Mouse (Mus musculus) lung, embryonic 15.5 days (tissue): ENCODE data around the gene Rnf123. TPM values are rescaled to one million over a fixed set of nuclear protein-coding genes. Genes with fewer than 3 reads are reported as not detected.

ENCODE experiments used
- ATAC-seq: fragments of 200-750 bp; cut with Nextera tagmentation; 2 replicates; pipeline ENCODE4 v1.8.0; 2017; ENCODE audit warnings: moderate number of reproducible peaks, borderline replicate concordance; ENCODE audit not compliant: low FRiP score, low TSS enrichment; ENCODE audit errors: extremely low read depth
- H3K27ac ChIP-seq: fragments of 300-500 bp; sonication (generic); 2 replicates; pipeline ENCODE4 v1.5.1; 2015; ENCODE audit warnings: moderate library complexity, mild to moderate bottlenecking, inconsistent platforms
- H3K27me3 ChIP-seq: fragments of 300-500 bp; sonication (generic); 2 replicates; pipeline ENCODE4 v1.6.1; 2015; ENCODE audit warnings: inconsistent platforms
- H3K36me3 ChIP-seq: fragments of 300-500 bp; sonication (generic); 2 replicates; pipeline ENCODE4 v1.6.1; 2015; ENCODE audit warnings: inconsistent platforms
- H3K4me1 ChIP-seq: fragments of 300-500 bp; sonication (generic); 2 replicates; pipeline ENCODE4 v1.6.1; 2015; ENCODE audit warnings: inconsistent platforms
- H3K4me2 ChIP-seq: fragments of 300-500 bp; sonication (generic); 2 replicates; pipeline ENCODE4 v1.6.1; 2015; ENCODE audit warnings: inconsistent platforms, mild to moderate bottlenecking, moderate library complexity
- H3K4me3 ChIP-seq: fragments of 300-500 bp; sonication (generic); 2 replicates; pipeline ENCODE4 v1.5.1; 2015; ENCODE audit warnings: mild to moderate bottlenecking, inconsistent platforms
- H3K9ac ChIP-seq: fragments of 300-500 bp; sonication (generic); 2 replicates; pipeline ENCODE4 v1.6.1; 2015; ENCODE audit warnings: inconsistent platforms
- H3K9me3 ChIP-seq: fragments of 300-500 bp; sonication (generic); 2 replicates; pipeline ENCODE4 v1.6.1; 2016; ENCODE audit warnings: inconsistent platforms
- WGBS: fragments of 180-500 bp; shearing (Covaris S2); methylation state at CpG from one replicate; pipeline ENCODE4 v1.1.7; 2015; 5-methylcytosine and 5-hydroxymethylcytosine counted together
- polyA plus RNA-seq: library from polyadenylated mRNA; unstranded; fragments of >200 nt; fragmentation: Nextera tagmentation; extraction: Ambion mirVana; gene quantifications from 2 replicates; pipeline ENCODE4 v1.2.1, GENCODE M21; 2015

Rnf123 gene
- polyA plus RNA-seq, 1 experiment from 2014 or later = 28.4 TPM

DNA sequence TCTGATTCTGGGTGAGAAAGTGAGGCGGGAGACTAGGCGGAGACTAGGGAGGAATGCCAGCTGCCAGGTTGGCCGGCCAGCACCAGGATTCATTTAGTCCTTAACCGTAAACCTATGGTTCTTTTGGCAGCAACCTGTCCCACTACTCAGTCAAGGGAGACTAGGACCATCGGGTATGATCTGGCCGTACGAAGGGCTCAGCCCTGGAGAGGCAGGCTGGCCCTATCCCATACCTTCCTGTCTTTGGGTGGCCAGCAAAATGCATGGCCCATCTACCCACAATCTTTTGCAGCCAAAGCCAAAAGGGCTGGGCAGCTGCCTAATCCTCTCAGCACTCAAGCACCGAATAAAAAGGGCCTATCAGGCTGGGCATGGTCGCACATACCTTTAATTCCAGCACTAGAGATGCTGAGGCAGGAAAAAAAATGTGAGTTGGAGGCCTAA is 10.6 kb downstream of the Rnf123 start:
- no peak for ATAC-seq
- no peak overlapping the region for H3K4me2 ChIP-seq
- peaks cover 9% of the 10 kb centered on the region; the same call in 1 of the 2 replicates for H3K36me3 ChIP-seq
- WGBS = 56% methylated on average over 9 of the region's 9 CpGs
- no peaks in the 10 kb centered on the region for H3K9me3 ChIP-seq
- H3K27me3 ChIP-seq = no peaks in the 10 kb centered on the region
- 0 out of 2 replicates have a peak overlapping the region, but pooled peaks have one; percentile 19 for H3K27ac ChIP-seq
- no peak overlapping the region for H3K9ac ChIP-seq
- H3K4me1 ChIP-seq = 0 out of 2 replicates have a peak, but pooled peaks cover 3% of the 10 kb centered on the region
- no peak overlapping the region for H3K4me3 ChIP-seq

DNA sequence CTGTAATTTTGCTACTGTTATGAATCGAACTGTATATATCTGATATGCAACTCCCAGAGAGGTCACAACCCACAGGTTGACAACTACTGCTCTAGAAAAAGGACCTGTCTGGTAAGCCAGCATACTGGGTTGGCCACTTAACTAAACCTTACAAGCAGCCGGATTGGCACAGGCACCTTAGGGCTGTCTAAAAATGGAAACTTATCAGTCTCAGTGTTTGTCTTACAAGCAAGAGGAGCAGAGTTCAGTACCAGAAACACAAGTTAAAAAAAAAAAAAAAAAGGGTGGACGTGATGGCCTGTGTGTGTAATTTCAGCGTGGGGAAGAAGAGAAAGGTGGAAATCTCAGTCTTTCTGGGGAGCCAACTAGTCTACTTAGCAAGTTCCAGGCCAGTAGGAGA is 11.3 kb downstream of the Rnf123 start:
- Histone ChIP-seq H3K27ac (no peak overlapping the region), H3K27me3 (no peaks in the 10 kb centered on the region), H3K4me2 (no peak overlapping the region), H3K4me1 (0 out of 2 replicates have a peak, but pooled peaks cover 3% of the 10 kb centered on the region), H3K9ac (no peak overlapping the region), H3K4me3 (no peak overlapping the region), H3K9me3 (no peaks in the 10 kb centered on the region), H3K36me3 (peaks cover 9% of the 10 kb centered on the region; the same call in 1 of the 2 replicates)
- 72% methylated on average over 4 of the region's 4 CpGs for WGBS
- ATAC-seq = no peak

DNA sequence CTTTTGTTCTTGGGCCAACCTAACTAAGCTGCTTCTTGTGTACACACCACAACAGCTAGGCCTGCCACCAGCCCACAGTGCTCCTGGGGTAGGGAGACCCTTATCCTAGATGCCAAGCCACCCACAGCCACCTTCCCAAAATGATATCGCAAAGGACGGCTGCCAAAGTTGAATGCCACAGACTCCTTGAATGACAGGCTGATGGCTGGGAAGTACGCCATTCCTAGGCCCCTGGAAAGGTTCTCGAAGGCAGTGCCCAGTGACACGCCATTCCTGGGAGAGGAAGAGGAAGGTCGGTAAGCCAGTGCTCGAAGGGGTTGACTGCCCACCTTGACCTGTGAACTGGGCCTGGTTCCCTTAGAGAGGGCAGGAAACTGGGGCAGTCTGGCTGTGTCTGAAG is 13.6 kb downstream of the Rnf123 start:
- Histone ChIP-seq H3K4me3 (no peak overlapping the region), H3K9ac (no peak overlapping the region), H3K4me1 (0 out of 2 replicates have a peak, but pooled peaks cover 3% of the 10 kb centered on the region), H3K4me2 (no peak overlapping the region), H3K36me3 (peaks cover 13% of the 10 kb centered on the region; the same call in 1 of the 2 replicates), H3K9me3 (no peaks in the 10 kb centered on the region), H3K27me3 (no peaks in the 10 kb centered on the region), H3K27ac (no peak overlapping the region)
- no peak for ATAC-seq
- 69% methylated on average over 7 of the region's 7 CpGs for WGBS

DNA sequence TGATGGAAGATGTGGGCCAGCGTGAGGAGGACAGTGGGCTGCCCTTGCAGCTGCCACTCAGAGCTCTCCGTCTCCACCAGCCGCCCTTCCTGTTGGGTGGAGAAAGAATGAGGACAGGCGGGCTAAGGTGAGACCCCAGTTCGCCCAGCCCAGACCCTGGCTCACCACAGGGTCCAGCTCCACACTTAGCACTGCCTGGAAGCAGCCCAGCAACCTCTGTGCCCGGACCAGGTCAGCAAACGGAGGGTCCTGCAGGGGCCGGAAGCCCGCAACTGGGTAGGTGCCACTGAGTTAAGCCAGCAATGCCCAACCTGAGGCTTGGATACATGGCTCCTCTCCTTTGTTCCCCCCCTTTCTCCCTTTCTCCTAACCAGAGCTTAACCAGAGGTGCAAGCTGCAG is 14.1 kb downstream of the Rnf123 start:
- WGBS = 86% methylated on average over 9 of the region's 9 CpGs
- Histone ChIP-seq H3K9ac (no peak overlapping the region), H3K9me3 (no peaks in the 10 kb centered on the region), H3K27me3 (no peaks in the 10 kb centered on the region), H3K4me2 (no peak overlapping the region), H3K4me1 (0 out of 2 replicates have a peak, but pooled peaks cover 3% of the 10 kb centered on the region), H3K4me3 (no peak overlapping the region), H3K27ac (no peak overlapping the region), H3K36me3 (peaks cover 13% of the 10 kb centered on the region; the same call in 1 of the 2 replicates)
- ATAC-seq = no peak

DNA sequence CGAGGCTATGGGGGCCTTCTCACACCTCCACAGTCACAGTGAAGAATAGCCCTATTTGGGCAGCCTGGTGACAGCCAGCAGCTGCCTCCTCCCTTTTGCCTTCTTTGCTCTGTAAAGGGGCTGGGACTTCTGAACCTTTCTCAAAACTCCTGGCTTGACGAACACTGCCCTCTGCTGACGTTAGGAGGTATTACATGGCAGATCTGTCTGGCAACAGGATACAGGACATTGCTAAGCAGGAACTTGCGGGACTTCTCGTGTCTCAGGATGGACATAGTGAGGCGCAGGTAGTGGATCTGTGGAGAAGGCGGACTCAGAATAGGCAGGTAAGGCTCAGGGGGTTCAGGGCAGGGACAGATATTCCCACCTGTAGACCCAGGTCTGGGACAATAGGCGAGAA is 15.2 kb downstream of the Rnf123 start:
- Histone ChIP-seq H3K9ac (no peak overlapping the region), H3K4me2 (no peak overlapping the region), H3K27ac (no peak overlapping the region), H3K4me1 (0 out of 2 replicates have a peak, but pooled peaks cover 3% of the 10 kb centered on the region), H3K27me3 (no peaks in the 10 kb centered on the region), H3K36me3 (peaks cover 15% of the 10 kb centered on the region), H3K9me3 (no peaks in the 10 kb centered on the region), H3K4me3 (no peak overlapping the region)
- peak; percentile 37 for ATAC-seq
- WGBS = 10% methylated on average over 8 of the region's 8 CpGs

DNA sequence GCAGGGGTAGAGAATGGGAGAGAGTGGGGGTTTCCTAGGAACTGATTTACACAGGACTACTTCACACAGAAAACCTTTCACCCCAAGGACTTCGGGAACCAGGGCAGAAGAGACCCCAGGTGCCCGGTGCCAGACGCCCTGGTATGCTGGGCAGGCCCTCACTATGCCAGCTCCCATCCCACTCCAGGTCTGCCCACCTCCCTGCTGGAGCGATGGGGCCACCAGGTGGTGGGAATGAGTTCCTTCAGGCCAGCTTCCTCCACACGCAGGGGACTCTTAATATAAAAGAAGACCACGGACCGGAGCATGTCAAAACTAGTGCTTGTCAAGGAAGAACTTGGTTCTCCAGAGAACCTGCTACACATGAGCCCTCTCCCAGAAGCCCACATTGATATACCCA is 15.9 kb downstream of the Rnf123 start:
- WGBS = 80% methylated on average over 7 of the region's 7 CpGs
- Histone ChIP-seq H3K9me3 (no peaks in the 10 kb centered on the region), H3K4me1 (0 out of 2 replicates have a peak, but pooled peaks cover 3% of the 10 kb centered on the region), H3K36me3 (peaks cover 15% of the 10 kb centered on the region), H3K4me3 (no peak overlapping the region), H3K9ac (no peak overlapping the region), H3K27ac (no peak overlapping the region), H3K4me2 (no peak overlapping the region), H3K27me3 (no peaks in the 10 kb centered on the region)
- ATAC-seq = no peak

DNA sequence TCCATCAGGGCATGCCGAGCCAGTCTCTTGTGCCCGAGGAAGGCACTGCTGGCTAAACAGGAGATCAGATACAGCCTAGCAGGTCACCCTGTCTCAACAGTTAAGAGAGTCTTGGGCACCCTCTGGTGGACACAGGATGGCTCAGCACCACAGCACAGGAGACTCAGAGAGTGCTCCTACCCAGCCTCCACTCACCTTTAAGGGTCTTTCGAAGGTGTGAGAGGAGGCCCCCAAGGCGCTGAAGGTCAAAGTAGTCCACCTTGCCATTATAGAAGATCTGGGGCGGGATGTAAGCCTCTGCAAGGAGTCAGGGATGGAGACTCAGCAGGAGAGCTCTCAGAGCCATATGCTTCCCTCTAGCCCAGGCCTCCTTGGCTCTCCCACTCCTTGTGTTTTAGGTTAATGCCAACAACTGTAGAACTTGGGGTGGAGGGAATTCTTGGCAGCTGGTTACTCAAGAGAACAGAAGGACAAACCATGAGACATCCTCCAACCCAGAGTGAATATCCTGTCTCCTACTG is 17.6 kb downstream of the Rnf123 start:
- ATAC-seq = no peak
- Histone ChIP-seq H3K4me2 (no peak overlapping the region), H3K4me3 (no peak overlapping the region), H3K27ac (no peak overlapping the region), H3K4me1 (0 out of 2 replicates have a peak, but pooled peaks cover 3% of the 10 kb centered on the region), H3K27me3 (no peaks in the 10 kb centered on the region), H3K9ac (no peak overlapping the region), H3K36me3 (peaks cover 12% of the 10 kb centered on the region), H3K9me3 (no peaks in the 10 kb centered on the region)
- 23% methylated on average over 5 of the region's 5 CpGs for WGBS

DNA sequence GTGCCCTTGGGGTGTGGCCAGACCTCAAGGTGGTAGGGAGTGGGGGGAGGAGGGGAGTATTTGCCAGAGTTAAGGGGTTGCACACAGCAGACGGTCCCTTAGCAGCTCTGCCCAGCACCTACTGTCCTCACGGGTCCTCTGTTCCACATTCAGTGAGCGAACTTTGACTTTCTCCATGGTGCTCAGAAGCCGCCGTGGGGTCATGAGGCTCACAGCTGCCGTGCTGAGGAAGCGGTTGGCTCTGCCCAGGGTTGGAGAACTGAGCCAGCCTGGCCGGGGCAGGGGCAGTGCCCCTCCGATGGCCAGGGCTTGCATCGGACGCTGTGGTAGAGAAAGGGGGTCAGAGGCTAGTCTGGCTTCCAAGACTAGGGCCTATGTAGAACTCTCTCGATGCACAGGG is 19.8 kb downstream of the Rnf123 start:
- 0 out of 2 replicates have a peak, but pooled peaks cover 3% of the 10 kb centered on the region for H3K4me1 ChIP-seq
- peaks cover 13% of the 10 kb centered on the region; the same call in 1 of the 2 replicates for H3K36me3 ChIP-seq
- WGBS = 83% methylated on average over 12 of the region's 12 CpGs
- H3K9me3 ChIP-seq = no peaks in the 10 kb centered on the region
- no peak overlapping the region for H3K27ac ChIP-seq
- no peak for ATAC-seq
- no peak overlapping the region for H3K9ac ChIP-seq
- H3K4me3 ChIP-seq = no peak overlapping the region
- no peaks in the 10 kb centered on the region for H3K27me3 ChIP-seq
- no peak overlapping the region for H3K4me2 ChIP-seq

DNA sequence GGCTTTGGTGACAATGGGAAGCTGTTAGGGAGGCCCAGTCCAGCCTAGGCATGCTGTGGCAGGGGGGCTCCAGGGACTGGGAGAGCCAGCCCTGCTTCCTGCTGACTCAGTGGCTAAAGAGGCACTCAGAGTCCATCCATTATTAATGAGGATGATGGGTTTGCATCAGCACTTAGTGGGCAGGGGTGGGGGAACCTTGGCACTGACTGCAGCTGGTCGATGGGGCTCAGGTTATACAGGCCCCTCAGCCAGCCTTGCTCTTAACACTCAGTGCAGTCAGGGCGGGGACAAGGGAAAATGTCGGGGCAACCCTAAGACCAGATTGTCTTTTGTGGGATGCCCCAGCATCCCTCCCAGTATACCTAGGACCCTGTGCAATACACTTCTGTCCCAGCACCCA is 21.0 kb downstream of the Rnf123 start:
- Histone ChIP-seq H3K4me3 (no peak overlapping the region), H3K4me1 (no peaks in the 10 kb centered on the region), H3K27me3 (no peaks in the 10 kb centered on the region), H3K4me2 (no peak overlapping the region), H3K27ac (no peak overlapping the region), H3K9me3 (no peaks in the 10 kb centered on the region), H3K36me3 (peaks cover 18% of the 10 kb centered on the region), H3K9ac (no peak overlapping the region)
- 92% methylated on average over 3 of the region's 3 CpGs for WGBS
- ATAC-seq = no peak

DNA sequence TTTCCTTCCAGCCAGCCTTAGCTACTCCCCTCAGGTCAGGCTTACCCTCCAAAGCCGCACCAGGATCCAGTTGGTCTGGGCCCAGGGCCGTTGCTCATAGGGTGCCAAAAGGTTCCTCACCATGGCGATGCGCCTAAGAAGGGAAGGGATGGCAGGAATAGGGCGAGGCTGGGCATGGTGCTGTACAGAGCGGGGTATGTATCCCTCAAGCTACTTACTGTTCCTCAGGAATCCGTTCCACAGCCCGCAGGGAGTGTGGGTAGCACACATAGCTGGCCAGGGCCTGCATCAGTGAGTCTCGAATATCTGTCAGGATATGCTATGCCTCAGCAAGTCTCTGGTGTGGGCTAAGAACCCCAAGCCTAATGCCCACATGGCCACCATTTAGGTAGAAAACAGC is 24.9 kb downstream of the Rnf123 start:
- Histone ChIP-seq H3K27me3 (no peaks in the 10 kb centered on the region), H3K36me3 (peaks cover 28% of the 10 kb centered on the region), H3K4me3 (no peak overlapping the region), H3K9ac (no peak overlapping the region), H3K27ac (no peak overlapping the region), H3K9me3 (no peaks in the 10 kb centered on the region), H3K4me1 (peaks cover 5% of the 10 kb centered on the region), H3K4me2 (no peak overlapping the region)
- ATAC-seq = no peak
- 90% methylated on average over 9 of the region's 9 CpGs for WGBS

DNA sequence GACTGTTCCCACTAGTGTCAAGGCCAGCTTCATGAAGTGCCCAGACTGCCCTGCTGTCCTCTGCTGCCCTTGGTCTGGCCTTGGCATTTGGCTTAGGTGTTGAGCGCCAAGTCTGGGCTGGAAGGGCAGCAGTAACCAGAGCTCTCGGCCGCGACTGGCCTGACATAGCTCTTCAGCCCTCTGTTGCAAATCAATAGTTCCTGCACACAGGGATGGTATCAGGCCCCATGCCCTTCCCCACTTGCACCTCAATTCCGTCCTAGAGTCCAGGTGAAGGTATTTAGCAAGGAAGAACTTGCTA is 25.9 kb downstream of the Rnf123 start:
- no peaks in the 10 kb centered on the region for H3K27me3 ChIP-seq
- ATAC-seq = no peak
- no peak overlapping the region for H3K9ac ChIP-seq
- no peaks in the 10 kb centered on the region for H3K9me3 ChIP-seq
- H3K4me3 ChIP-seq = no peak overlapping the region
- H3K4me1 ChIP-seq = peaks cover 13% of the 10 kb centered on the region
- no peak overlapping the region for H3K4me2 ChIP-seq
- no peak overlapping the region for H3K27ac ChIP-seq
- H3K36me3 ChIP-seq = peaks cover 26% of the 10 kb centered on the region
- WGBS = 83% methylated on average over 5 of the region's 5 CpGs

DNA sequence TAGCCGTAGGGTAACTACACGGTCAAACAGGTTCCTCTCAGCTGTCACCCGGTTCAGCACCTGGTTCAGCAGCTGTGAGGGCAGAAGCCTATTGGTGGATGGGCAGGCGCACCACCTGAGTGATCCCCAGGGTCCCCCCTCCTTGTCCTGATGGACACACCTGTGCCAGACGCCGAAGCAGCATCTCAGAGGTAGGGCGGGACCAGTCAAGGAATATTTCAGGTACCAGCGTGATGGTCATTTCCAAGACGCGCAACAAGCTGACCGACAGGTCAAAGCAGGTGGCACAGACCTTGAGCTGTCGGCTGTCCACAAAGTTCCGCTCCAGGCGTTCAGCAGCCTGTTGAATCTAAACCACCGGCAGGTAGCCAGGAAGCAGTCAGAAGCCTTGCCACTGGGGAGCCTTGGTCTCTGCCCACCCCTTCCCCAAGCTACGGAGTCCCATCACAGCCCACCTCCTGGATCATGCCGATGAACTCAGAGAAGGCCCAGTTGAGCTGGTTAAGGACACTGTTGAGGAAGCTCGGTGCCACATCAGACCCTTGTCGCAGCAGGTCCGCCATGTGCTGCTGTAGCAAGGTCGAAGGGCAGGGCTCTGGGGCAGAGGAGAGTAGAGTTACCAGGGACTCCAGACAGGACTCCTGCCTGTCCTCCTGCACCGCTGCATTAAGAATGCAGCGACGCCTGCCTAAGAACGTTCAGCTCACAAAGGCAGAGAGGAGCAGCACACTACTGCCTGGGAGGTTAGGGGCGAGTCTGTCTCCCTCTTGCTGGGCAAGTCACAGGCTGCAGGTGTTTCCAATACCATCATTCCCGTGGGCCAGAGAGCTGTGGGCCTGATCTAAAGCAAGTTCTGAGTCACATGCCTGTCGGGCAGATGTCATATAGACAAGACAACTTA is 26.5 kb downstream of the Rnf123 start:
- H3K4me3 ChIP-seq = no peak overlapping the region
- 76% methylated on average over 28 of the region's 28 CpGs for WGBS
- H3K36me3 ChIP-seq = peaks cover 27% of the 10 kb centered on the region
- no peak for ATAC-seq
- H3K27me3 ChIP-seq = no peaks in the 10 kb centered on the region
- H3K9ac ChIP-seq = no peak overlapping the region
- H3K27ac ChIP-seq = no peak overlapping the region
- H3K4me2 ChIP-seq = no peak overlapping the region
- H3K4me1 ChIP-seq = peaks cover 13% of the 10 kb centered on the region
- H3K9me3 ChIP-seq = no peaks in the 10 kb centered on the region
